Mouse (Mus musculus): ENCODE data around the gene Sox5. TPM values are rescaled to one million over a fixed set of nuclear protein-coding genes. Genes with fewer than 3 reads are reported as not detected.

The Sox5 gene
- polyA plus RNA-seq, 1 experiment from 2014 or later, result 29.7 TPM

DNA sequence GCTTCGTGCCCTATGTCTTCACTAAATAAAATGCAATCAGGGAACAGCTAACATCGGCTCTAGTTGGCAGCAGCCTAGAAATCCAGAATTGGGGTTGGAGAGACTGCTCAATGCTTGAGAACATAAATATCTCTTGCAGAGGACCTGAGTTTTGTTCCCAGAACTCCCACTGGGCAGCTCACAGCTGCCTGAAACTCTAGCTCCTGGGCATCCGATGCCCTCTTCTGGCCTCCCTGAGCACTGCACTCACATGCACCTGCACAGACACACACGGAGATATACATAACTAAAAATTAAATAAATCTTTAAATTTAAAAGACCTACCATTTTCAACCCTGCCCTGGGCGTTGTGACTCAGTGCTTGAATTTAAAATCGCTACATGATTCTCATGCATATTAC is 115.2 kb downstream of the Sox5 start:
- Histone ChIP-seq H3K27me3 (ENCODE audit: control insufficient read depth, insufficient read depth, low read length) (no peaks in the 10 kb centered on the region), H3K27ac (replicated peaks; ENCODE audit: low read depth, low read length) (no peak overlapping the region), H3K9ac (replicated peaks; ENCODE audit: low read length) (no peak overlapping the region), H3K4me1 (ENCODE audit: control insufficient read depth, insufficient read depth, low read length) (no peaks in the 10 kb centered on the region), H3K36me3 (ENCODE audit: control insufficient read depth, insufficient read depth, low read length) (no peaks in the 10 kb centered on the region), H3K4me3 (replicated peaks; ENCODE audit: low read depth, low read length) (no peak overlapping the region), H3K4me2 (ENCODE audit: low read length) (no peak overlapping the region), H3K9me3 (ENCODE audit: control insufficient read depth, low read length) (no peaks in the 10 kb centered on the region)
- no peak for ATAC-seq (ENCODE audit: low FRiP score, low TSS enrichment)
- WGBS, result 96% methylated on average over 6 of the region's 6 CpGs
- no peak for DNase-seq

DNA sequence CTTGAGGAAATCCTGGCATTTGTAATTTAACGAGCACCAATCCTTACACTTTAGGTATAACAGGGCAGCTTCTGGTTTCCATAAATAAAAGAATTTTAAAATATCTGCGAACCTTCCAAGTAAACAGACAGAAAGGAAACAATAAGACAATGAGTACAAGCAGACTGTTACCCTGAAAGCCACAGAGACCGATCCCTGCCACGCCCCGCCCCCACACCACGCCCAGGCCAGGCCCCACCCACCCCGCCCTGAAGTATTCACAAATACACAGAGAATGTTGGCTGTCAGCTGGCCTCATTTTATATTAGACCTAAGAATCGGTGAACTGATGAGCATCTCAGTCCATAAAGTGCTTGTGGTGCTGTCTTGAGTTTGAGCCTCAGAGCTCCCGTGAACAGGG is 117.0 kb downstream of the Sox5 start:
- H3K9ac ChIP-seq (replicated peaks; ENCODE audit: low read length), result no peak overlapping the region
- no peak overlapping the region for H3K4me3 ChIP-seq (replicated peaks; ENCODE audit: low read depth, low read length)
- H3K9me3 ChIP-seq (ENCODE audit: control insufficient read depth, low read length), result no peaks in the 10 kb centered on the region
- H3K4me2 ChIP-seq (ENCODE audit: low read length), result no peak overlapping the region
- DNase-seq (no peak), ATAC-seq (ENCODE audit: low FRiP score, low TSS enrichment) (no peak)
- H3K4me1 ChIP-seq (ENCODE audit: control insufficient read depth, insufficient read depth, low read length), result no peaks in the 10 kb centered on the region
- WGBS, result 87% methylated on average over 9 of the region's 9 CpGs
- no peaks in the 10 kb centered on the region for H3K27me3 ChIP-seq (ENCODE audit: control insufficient read depth, insufficient read depth, low read length)
- H3K27ac ChIP-seq (replicated peaks; ENCODE audit: low read depth, low read length), result no peak overlapping the region
- H3K36me3 ChIP-seq (ENCODE audit: control insufficient read depth, insufficient read depth, low read length), result no peaks in the 10 kb centered on the region

DNA sequence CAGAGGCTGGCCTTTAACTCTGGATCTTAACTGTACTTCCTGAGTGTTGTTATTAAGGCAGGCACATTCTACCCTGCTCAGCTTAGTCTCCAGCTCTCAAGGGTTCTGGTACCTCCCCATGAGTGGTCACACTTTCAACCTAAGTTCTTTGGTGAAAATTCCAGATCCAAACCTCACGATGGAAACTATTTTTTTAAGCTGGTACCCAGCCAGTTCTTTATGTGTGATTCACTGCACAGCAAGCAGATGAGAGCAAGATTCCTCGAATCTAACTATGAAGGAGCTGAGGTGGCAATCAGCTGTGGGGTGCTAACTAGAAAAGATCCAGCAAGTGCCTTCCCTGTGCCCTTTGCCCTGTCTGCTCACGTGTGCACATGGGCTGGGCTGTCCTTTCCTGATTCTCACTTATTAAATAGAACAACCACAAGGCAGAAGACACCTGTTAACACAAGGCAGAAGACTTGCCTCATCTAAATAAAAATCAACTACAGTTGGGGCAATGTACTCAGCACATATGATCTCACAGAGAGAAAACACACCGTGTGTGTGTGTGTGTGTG is 118.2 kb downstream of the Sox5 start:
- H3K36me3 ChIP-seq (ENCODE audit: control insufficient read depth, insufficient read depth, low read length), result no peaks in the 10 kb centered on the region
- no peaks in the 10 kb centered on the region for H3K9me3 ChIP-seq (ENCODE audit: control insufficient read depth, low read length)
- H3K4me2 ChIP-seq (ENCODE audit: low read length), result no peak overlapping the region
- WGBS, result 84% methylated on average over 4 of the region's 4 CpGs
- H3K4me3 ChIP-seq (replicated peaks; ENCODE audit: low read depth, low read length), result no peak overlapping the region
- no peak overlapping the region for H3K27ac ChIP-seq (replicated peaks; ENCODE audit: low read depth, low read length)
- no peak for DNase-seq
- no peak overlapping the region for H3K9ac ChIP-seq (replicated peaks; ENCODE audit: low read length)
- no peak for ATAC-seq (ENCODE audit: low FRiP score, low TSS enrichment)
- no peaks in the 10 kb centered on the region for H3K4me1 ChIP-seq (ENCODE audit: control insufficient read depth, insufficient read depth, low read length)
- H3K27me3 ChIP-seq (ENCODE audit: control insufficient read depth, insufficient read depth, low read length), result no peaks in the 10 kb centered on the region

DNA sequence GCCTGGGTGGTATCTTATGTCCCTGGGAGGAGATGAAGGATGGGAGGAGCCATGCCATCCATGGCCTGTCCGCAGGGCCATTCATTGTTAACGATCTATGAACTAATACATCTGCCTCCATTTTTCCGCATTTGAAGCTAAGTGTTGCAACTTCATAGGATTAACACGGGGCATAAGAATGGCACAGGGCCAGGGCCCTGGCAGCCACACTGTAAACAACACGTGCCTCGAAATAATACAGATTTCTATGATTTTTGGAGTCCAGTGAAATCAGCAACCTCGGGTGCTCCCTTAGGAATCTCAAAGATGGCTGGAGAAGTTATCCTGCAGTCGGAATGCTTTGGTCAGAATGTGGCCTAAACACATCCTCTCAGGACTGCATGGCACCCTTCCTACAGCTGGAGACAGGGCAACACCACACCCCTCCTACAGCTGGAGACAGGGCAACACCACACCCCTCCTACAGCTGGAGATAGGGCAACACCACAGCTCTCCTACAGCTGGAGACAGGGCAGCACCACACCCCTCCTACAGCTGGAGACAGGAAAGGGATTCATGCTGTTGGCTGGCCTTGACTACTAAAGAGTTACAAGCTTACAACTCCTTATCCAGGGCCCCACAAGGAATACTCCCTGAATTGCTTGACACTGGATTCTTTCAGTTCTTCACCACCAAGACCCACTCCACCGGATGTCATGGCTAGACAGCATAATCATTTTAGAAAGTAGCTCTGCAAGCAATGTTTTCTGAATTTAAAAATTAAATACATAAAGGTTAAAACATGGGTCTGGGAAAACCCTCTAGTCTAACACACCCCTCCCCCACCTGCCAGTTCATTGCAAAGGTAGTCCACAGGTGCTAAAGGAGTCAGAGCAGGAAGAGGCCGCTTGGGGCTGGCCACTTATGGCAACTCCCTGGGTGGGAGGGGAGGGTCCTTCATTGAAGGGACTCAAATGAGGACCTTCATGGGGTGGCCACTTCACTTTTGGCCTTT is 122.4 kb downstream of the Sox5 start:
- H3K4me2 ChIP-seq (ENCODE audit: low read length), result no peak overlapping the region
- no peak overlapping the region for H3K9ac ChIP-seq (replicated peaks; ENCODE audit: low read length)
- no peaks in the 10 kb centered on the region for H3K36me3 ChIP-seq (ENCODE audit: control insufficient read depth, insufficient read depth, low read length)
- no peaks in the 10 kb centered on the region for H3K27me3 ChIP-seq (ENCODE audit: control insufficient read depth, insufficient read depth, low read length)
- H3K4me1 ChIP-seq (ENCODE audit: control insufficient read depth, insufficient read depth, low read length), result no peaks in the 10 kb centered on the region
- no peak overlapping the region for H3K27ac ChIP-seq (replicated peaks; ENCODE audit: low read depth, low read length)
- H3K9me3 ChIP-seq (ENCODE audit: control insufficient read depth, low read length), result no peaks in the 10 kb centered on the region
- DNase-seq (no peak), ATAC-seq (ENCODE audit: low FRiP score, low TSS enrichment) (no peak)
- WGBS, result 85% methylated on average over 10 of the region's 10 CpGs
- H3K4me3 ChIP-seq (replicated peaks; ENCODE audit: low read depth, low read length), result no peak overlapping the region

DNA sequence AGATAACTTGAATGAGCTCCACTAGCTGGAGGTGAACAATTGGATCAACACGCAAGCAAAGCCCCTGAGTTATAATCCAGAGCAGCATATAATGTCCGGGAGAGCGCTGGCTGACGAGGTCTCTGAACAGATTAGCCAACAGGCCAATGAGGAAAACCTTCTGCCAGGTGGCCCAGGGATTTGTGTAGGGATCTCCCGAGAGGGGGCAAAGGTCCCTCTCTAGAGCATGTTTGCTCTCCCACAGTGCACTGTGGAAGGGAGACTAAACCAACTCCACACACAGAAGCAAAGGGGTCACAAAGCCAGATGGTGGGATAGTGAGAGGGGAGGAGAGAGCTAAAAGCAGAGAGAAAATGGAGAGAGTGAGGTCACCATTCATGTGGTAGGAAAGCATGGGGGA is 128.9 kb downstream of the Sox5 start:
- DNase-seq, result no peak
- Histone ChIP-seq H3K4me2 (ENCODE audit: low read length) (no peak overlapping the region), H3K9me3 (ENCODE audit: control insufficient read depth, low read length) (no peaks in the 10 kb centered on the region), H3K36me3 (ENCODE audit: control insufficient read depth, insufficient read depth, low read length) (no peaks in the 10 kb centered on the region), H3K4me1 (ENCODE audit: control insufficient read depth, insufficient read depth, low read length) (no peaks in the 10 kb centered on the region), H3K4me3 (replicated peaks; ENCODE audit: low read depth, low read length) (no peak overlapping the region), H3K27ac (replicated peaks; ENCODE audit: low read depth, low read length) (no peak overlapping the region), H3K9ac (replicated peaks; ENCODE audit: low read length) (no peak overlapping the region), H3K27me3 (ENCODE audit: control insufficient read depth, insufficient read depth, low read length) (no peaks in the 10 kb centered on the region)
- WGBS, result 68% methylated on average over 5 of the region's 5 CpGs
- no peak for ATAC-seq (ENCODE audit: low FRiP score, low TSS enrichment)

DNA sequence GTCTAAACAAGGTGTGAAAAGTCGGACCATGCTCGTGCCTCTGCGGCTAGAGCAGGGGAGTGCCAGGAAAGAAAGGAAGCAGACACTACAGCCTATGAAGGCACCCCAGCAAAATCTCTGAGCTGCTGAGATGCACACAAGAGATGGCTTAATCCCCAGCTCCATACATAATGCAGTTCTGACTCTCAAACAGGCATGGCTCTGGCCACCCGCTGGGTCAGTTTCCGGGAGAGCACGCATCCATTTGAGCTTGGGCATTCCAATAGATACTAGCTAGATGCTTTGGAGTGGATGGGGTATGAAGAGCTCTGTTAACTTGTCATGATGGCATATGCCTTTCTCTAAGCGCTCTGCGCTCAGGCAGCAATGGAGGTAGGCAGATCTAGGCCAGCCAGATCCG is 132.9 kb downstream of the Sox5 start:
- H3K9me3 ChIP-seq (ENCODE audit: control insufficient read depth, low read length), result no peaks in the 10 kb centered on the region
- 39% methylated on average over 9 of the region's 9 CpGs for WGBS
- ATAC-seq (ENCODE audit: low FRiP score, low TSS enrichment), result no peak
- H3K4me2 ChIP-seq (ENCODE audit: low read length), result no peak overlapping the region
- DNase-seq, result peak; percentile 48
- no peaks in the 10 kb centered on the region for H3K27me3 ChIP-seq (ENCODE audit: control insufficient read depth, insufficient read depth, low read length)
- no peak overlapping the region for H3K9ac ChIP-seq (replicated peaks; ENCODE audit: low read length)
- no peaks in the 10 kb centered on the region for H3K4me1 ChIP-seq (ENCODE audit: control insufficient read depth, insufficient read depth, low read length)
- H3K36me3 ChIP-seq (ENCODE audit: control insufficient read depth, insufficient read depth, low read length), result no peaks in the 10 kb centered on the region
- no peak overlapping the region for H3K4me3 ChIP-seq (replicated peaks; ENCODE audit: low read depth, low read length)
- H3K27ac ChIP-seq (replicated peaks; ENCODE audit: low read depth, low read length), result no peak overlapping the region

DNA sequence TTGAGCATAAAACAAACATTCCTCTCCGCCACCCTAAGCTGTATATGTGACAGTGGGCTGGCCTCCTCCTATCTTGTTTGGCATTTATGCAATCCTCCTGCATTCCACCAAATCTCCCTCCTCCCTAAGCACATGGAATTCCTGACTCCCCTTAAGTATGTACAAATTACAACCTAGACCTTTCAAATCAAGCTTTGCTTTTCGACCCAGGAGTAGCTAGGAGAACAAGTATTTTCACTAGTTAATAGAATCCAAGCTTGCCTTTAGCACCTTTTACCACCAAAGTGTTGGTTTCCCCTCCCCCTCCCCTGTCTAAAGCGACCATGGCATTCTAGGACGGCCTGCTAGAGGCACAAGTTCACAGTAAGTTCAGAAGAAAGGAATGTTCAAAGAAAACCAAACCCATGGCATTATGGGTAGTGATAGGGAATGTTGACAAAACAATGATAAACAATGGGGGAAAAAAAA is 133.6 kb downstream of the Sox5 start:
- H3K9me3 ChIP-seq (ENCODE audit: control insufficient read depth, low read length), result no peaks in the 10 kb centered on the region
- no peaks in the 10 kb centered on the region for H3K4me1 ChIP-seq (ENCODE audit: control insufficient read depth, insufficient read depth, low read length)
- no peak overlapping the region for H3K4me3 ChIP-seq (replicated peaks; ENCODE audit: low read depth, low read length)
- DNase-seq (no peak), ATAC-seq (ENCODE audit: low FRiP score, low TSS enrichment) (no peak)
- no peaks in the 10 kb centered on the region for H3K36me3 ChIP-seq (ENCODE audit: control insufficient read depth, insufficient read depth, low read length)
- H3K27me3 ChIP-seq (ENCODE audit: control insufficient read depth, insufficient read depth, low read length), result no peaks in the 10 kb centered on the region
- H3K4me2 ChIP-seq (ENCODE audit: low read length), result no peak overlapping the region
- H3K27ac ChIP-seq (replicated peaks; ENCODE audit: low read depth, low read length), result no peak overlapping the region
- H3K9ac ChIP-seq (replicated peaks; ENCODE audit: low read length), result no peak overlapping the region
- 43% methylated on average over 4 of the region's 4 CpGs for WGBS

DNA sequence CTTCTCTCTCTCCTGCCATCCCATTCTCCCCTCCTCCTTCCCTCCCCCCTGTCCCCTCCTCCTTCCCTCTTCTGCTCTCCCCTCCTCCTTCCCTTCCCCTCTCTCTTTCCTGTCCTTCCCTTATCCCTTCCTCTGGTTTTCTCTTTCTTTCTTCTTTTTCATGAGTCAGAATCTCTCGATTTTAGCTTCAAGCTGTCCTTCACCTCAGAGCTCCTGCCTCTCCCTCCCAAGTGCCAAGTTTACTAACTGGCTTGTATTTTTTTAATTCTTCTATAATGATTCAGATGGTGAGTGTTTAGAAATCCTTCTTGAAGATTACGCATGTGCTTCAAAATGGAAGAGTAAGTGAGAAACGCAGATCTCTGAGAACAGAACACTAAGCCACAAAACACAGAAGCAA is 135.4 kb downstream of the Sox5 start:
- no peak overlapping the region for H3K4me2 ChIP-seq (ENCODE audit: low read length)
- H3K9ac ChIP-seq (replicated peaks; ENCODE audit: low read length), result no peak overlapping the region
- DNase-seq (no peak), ATAC-seq (ENCODE audit: low FRiP score, low TSS enrichment) (no peak)
- no peak overlapping the region for H3K4me3 ChIP-seq (replicated peaks; ENCODE audit: low read depth, low read length)
- H3K4me1 ChIP-seq (ENCODE audit: control insufficient read depth, insufficient read depth, low read length), result no peaks in the 10 kb centered on the region
- 89% methylated on average over 3 of the region's 3 CpGs for WGBS
- H3K27me3 ChIP-seq (ENCODE audit: control insufficient read depth, insufficient read depth, low read length), result no peaks in the 10 kb centered on the region
- no peak overlapping the region for H3K27ac ChIP-seq (replicated peaks; ENCODE audit: low read depth, low read length)
- no peaks in the 10 kb centered on the region for H3K36me3 ChIP-seq (ENCODE audit: control insufficient read depth, insufficient read depth, low read length)
- H3K9me3 ChIP-seq (ENCODE audit: control insufficient read depth, low read length), result no peaks in the 10 kb centered on the region

DNA sequence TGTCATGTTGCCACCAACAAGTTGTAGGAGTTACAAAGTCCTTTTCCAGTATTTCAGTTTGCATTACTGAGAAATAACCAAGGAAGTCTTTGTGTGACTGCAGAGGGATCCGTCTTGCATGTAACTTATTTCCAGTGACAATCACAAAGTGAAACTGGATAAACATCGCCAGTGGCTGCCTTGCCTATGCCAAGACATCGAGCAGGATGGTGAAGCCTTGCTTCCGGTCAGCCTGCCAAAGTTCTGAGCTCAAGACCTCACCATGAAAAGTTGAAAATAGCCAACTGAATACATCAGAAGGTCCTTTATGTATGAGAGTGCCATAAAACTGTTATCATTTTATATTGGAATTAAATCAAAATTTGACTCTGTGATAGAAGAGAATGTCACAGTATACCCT is 136.0 kb downstream of the Sox5 start:
- Histone ChIP-seq H3K9me3 (ENCODE audit: control insufficient read depth, low read length) (no peaks in the 10 kb centered on the region), H3K4me3 (replicated peaks; ENCODE audit: low read depth, low read length) (no peak overlapping the region), H3K36me3 (ENCODE audit: control insufficient read depth, insufficient read depth, low read length) (no peaks in the 10 kb centered on the region), H3K27me3 (ENCODE audit: control insufficient read depth, insufficient read depth, low read length) (no peaks in the 10 kb centered on the region), H3K4me1 (ENCODE audit: control insufficient read depth, insufficient read depth, low read length) (no peaks in the 10 kb centered on the region), H3K4me2 (ENCODE audit: low read length) (no peak overlapping the region), H3K9ac (replicated peaks; ENCODE audit: low read length) (no peak overlapping the region), H3K27ac (replicated peaks; ENCODE audit: low read depth, low read length) (no peak overlapping the region)
- DNase-seq (no peak), ATAC-seq (ENCODE audit: low FRiP score, low TSS enrichment) (no peak)
- WGBS, result 93% methylated on average over 4 of the region's 4 CpGs

All from midbrain, embryonic 14.5 days (tissue).